Mouse (Mus musculus) erythroblast, embryonic 14.5 days (primary cell): ENCODE measurements around the gene Aak1.

Experiments used
- GATA1 ChIP-seq: IDR thresholded peaks from 2 replicates; pipeline ENCODE4 v1.6.1; 2012; ENCODE audit warnings: low read length, inconsistent platforms, mixed read lengths
- TAL1 ChIP-seq: IDR thresholded peaks from 3 replicates; pipeline ENCODE4 v1.6.1; 2012; ENCODE audit warnings: low read length, inconsistent platforms, mixed read lengths

DNA sequence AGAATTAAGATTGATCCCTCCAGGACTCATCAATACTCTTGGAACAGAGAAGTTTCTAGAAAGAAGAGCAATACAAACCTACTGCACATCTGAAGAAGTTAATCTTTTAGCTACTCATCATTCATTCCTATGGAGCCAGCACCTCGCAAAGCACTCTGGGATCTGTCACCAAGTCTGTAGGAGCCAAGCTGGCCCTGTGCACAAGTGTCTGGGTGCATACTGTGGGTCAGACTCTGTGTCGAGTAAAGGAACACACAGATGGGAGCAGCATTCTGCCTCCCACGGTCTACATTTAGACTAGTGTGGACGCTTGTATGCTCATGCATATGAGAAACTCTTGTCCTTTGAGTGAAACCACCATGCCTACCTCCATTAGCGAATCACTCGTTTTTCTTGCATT lies 148.0 kb downstream of the Aak1 start:
- no peak for TF ChIP-seq GATA1
- no peak for TF ChIP-seq TAL1
